Mouse (Mus musculus): ENCODE data around the gene Srsf11.

Srsf11 gene

DNA sequence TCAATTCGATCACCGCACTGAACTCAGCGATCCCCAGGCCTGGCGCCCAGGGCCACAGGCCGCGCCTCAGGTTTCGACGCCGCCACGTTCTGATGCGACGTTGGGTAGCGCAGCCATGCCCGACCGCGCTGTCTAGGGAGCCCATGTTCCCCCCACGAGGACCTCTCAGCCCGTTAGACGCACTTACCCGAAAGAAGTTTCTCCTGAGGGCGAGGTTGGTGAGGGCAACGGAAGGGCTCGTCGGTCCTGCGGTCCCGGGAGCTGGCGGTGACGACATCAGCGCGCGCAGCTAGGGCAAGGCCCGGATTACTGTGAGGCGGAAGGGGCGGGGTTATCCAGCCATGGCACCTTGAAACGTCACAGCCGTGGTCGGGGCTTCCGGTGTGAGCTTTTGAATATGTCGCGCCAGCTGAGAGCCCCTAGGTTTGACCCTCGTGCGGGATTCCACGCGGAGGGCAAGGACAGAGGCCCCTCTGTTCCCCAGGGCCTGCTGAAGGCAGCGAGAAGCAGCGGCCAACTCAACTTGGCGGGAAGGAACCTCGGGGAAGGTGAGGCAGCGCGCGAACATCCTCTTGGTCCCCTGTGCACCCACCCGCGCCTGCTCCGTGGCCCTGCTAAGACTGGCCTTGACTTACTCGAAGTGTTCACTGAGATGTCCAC lies at the start of gene Srsf11, which contains the start of gene Lrrc40:
Gene Srsf11, minus strand, starts transcription at position 311 of the 660 bp plus-strand sequence.
Gene Lrrc40, plus strand, starts transcription at position 334 of the 660 bp plus-strand sequence.
- in situ Hi-C loops (cut with MboI; ENCODE audit: unreplicated experiment in 2 of 2): loop anchor here in 1 of 2 experiments (5.0 kb wide), 1 partner anchor 89 kb away; the partner anchor contains the start of gene Ankrd13c

DNA sequence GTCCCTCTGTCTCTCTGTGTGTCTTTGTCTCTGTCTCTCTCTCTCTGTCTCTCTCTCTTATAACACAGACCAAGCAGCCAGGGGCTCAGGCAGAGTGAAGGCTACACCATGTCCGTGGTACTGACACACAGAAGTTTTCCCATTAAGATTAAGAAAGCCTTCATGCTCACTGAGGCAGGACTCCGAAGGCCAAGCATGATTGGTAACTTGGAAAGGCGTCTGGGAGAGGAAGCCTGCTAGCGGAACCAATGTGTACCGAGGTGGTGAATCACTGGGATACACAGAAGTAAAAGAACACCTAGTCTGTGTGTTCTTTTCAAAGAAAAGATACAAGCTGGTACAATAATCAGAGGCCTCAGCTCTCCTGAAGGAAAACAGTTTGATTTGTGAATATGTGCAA lies 41.4 kb upstream of the Srsf11 start:
- in situ Hi-C loops (cut with MboI; ENCODE audit: unreplicated experiment in 2 of 2): loop anchor here (5.0 to 10.0 kb wide), 4 partner anchors 53 to 203 kb away; no protein-coding TSS in a partner anchor

DNA sequence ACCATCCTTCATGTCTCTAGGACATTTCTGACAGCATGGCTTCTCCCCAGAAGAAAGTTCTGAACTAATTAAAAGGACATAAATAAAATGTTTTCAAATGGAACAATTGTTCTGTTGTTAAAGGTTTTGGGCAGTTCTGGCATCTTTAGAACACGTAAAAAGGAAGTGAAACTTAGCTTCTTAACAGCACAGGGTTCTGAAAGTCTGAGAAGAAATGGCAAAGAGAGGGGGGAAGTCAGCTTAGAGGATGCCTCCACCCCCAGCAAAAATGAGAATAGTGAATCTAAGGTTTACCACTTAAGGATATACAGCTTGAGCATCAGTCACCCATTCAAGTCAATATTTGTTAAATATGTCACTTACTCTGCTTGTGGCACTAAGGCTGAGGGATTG lies 40.9 kb upstream of the Srsf11 start:
- in situ Hi-C loops (cut with MboI; ENCODE audit: unreplicated experiment in 2 of 2): loop anchor here (5.0 to 10.0 kb wide), 4 partner anchors 53 to 203 kb away; no protein-coding TSS in a partner anchor

DNA sequence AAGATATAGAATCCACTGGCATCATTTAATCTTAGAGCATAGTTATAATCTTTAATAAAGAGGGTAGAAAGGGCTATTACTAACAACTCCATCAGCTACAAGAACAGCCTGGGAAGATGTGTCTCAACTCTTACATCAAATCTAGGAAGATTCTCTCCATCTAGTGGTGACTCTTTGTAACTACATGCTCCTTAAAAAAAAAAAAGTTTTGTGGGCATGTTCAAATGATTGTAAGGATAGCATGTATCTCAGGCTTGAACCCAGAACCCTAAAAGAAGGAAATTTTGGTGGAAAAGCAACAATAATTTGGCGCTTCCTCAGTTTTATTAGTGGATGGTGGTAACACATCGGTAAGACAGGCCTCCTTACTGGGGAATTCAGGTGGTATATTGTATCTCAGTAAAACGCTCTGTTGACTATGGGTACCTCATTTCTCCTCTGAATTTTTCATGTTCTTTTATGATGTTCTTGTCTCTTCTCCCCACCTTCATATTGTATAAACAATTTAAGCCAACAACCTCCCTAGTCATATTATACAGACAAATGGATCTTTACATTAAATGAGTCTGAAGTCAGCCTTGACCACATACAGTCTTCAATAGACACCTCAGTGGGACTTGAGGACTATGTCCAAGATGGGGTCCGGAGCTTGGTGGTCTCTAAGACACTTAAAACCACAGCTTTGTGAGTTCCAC lies 40.4 kb upstream of the Srsf11 start:
- in situ Hi-C loops (cut with MboI; ENCODE audit: unreplicated experiment in 2 of 2): loop anchor here (5.0 to 10.0 kb wide), 4 partner anchors 52 to 202 kb away; no protein-coding TSS in a partner anchor

DNA sequence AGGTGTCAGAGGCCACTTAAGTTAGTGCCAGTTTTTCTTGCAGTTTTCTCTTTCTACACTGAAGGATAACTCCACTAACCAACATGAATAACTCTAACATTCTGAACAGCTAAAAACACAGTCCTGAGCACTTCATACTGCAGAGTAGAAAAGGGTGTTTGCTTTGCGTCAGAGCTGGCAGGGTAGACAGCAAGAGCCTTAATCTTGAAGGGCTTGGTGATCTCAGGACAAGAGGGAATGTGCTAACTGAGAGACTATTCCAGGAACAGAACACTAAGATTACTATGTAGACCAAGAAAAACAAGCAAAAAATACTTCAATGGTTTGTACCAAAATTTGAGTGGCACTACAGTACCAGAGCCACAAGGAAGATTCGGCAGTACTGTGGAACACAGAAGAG lies 38.6 kb upstream of the Srsf11 start:
- in situ Hi-C loops (cut with MboI; ENCODE audit: unreplicated experiment in 2 of 2): loop anchor here (5.0 to 10.0 kb wide), 4 partner anchors 50 to 200 kb away; no protein-coding TSS in a partner anchor

DNA sequence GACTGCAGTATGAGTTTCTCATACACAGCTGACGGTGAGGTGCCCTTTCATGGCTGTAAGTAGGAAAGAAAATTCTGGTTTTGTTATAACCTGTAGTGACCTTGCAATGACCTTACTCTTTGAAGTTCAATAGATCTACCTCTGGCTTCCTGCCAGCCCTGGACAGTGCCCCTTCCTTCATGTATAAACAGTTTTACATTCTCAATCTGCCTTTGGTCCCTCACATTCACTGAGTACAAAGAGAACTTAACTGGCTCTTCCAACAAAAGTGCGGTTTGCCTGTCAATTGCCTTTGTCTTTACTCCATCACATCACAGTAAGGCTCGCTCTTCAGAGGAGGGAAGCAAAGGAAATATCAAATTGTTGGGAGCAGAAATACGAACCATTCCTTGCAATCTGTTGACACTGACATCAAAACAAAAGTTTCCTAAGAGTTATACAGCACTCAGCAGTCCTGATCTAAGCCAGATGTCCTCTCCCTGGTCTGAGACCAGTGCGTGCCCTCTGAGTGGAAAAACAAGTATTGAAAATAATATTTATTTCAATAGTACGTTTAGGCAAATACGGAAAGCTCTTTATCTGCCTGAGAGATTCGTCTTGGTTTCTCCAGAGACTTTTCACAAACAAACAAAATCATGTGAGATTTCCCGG lies 32.3 kb upstream of the Srsf11 start:
- in situ Hi-C loops (cut with MboI; ENCODE audit: unreplicated experiment in 2 of 2): loop anchor here in 1 of 2 experiments (25.0 kb wide), 1 partner anchor 1444 kb away; no protein-coding TSS in a partner anchor

DNA sequence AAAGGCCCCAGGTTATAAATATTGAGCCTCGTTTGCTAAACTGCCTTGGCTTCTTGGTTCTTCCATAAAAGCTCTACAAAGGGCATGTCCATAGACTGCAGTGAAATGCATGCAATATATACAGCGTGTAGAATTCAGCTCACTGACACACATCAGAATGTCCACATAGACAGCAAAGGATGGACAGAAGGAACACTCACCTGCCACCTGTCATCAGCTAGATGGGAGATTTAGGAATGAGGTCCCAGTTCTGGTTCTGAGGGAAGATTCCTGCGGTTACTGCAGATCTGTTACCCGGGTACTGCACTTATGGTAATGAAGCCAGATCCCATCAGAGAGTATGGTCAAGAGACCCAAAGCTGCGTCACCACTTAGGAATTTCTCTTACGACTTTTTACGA lies 31.5 kb upstream of the Srsf11 start:
- in situ Hi-C loops (cut with MboI; ENCODE audit: unreplicated experiment in 2 of 2): loop anchor here in 1 of 2 experiments (25.0 kb wide), 1 partner anchor 1444 kb away; no protein-coding TSS in a partner anchor

DNA sequence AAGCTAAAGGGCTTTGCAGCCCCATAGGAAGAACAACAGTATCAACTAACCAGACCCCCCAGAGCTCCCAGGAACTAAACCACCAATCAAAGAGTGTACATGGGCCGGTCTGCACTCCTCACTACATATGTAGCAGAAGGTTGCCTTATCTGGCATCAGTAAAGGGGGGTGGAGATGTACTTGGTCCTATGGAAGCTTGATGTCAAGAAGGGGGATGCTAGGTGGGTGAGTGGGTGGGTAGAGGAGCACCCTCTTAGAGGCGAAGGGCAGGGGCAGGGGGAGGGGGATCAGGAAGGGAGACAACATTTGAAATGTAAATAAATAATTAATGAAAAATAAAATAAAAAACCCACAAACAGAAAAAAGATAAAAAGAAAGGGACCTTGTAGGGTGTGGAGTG lies 28.8 kb upstream of the Srsf11 start:
- in situ Hi-C loops (cut with MboI; ENCODE audit: unreplicated experiment in 2 of 2): loop anchor here in 1 of 2 experiments (25.0 kb wide), 1 partner anchor 1447 kb away; no protein-coding TSS in a partner anchor

DNA sequence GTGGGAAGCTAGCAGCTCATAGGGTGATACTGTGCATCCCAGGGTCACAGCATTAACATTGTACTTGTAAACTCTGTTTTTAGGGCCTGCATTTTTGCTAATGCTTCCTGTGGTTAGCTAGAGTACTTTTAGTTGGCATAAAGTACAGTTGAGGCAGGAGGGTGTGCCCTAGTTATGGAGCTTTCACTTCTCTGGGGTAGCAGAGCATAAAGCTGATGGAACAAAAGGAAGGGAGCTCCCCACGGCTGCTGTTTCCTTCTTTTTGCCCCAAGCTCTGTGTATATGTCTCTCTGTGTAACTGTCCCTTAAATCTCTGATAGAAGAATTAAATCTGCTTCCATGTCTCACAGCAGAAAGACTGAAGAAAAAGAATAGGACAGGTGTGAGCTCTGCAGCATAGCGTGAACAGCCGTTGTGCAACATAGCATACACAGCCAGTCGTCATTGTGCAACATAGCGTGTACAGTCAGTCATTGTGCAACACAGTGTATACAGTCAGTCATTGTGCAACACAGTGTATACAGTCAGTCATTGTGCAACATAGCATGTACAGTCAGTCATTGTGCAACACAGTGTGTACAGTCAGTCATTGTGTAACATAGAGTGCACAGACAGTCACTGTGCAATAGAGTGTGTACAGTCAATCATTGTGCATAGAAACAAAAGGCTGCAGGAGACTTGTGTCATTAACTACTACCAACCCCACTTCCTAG lies 25.5 kb upstream of the Srsf11 start:
- in situ Hi-C loops (cut with MboI; ENCODE audit: unreplicated experiment in 2 of 2): loop anchor here in 1 of 2 experiments (25.0 kb wide), 1 partner anchor 1450 kb away; no protein-coding TSS in a partner anchor

DNA sequence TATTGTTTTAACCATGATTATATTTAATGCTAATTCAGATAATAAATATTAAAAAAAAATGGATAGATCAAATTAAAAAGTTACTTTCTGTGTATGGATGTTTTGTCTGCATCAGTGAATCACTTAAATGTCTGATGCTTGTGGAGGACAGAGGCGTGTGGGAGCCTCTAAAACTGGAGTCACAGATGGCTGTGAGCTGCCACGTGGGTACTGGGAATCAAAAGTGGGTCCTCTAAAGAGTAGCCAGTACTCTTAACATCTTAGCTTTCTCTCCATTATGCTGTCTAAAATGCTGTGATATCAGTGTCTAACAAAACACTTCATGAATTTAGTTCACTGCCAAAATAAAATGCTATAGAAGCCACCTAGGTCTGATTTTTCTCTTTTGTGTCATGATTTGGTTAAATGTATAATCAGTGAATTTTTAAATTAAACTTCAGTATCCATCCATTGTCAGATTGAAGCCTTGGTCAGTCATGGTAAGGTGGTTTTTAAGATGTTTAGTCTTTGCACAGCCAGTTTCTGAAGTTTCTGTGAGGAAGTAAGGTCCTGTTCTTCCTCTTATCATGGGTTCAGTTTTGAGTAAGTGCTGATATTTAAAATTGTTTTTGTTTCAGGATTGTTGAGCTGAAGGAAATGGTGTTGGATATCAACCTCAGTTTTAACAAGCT lies 24.3 kb upstream of the Srsf11 start:
- in situ Hi-C loops (cut with MboI; ENCODE audit: unreplicated experiment in 2 of 2): loop anchor here in 1 of 2 experiments (25.0 kb wide), 1 partner anchor 1452 kb away; no protein-coding TSS in a partner anchor

DNA sequence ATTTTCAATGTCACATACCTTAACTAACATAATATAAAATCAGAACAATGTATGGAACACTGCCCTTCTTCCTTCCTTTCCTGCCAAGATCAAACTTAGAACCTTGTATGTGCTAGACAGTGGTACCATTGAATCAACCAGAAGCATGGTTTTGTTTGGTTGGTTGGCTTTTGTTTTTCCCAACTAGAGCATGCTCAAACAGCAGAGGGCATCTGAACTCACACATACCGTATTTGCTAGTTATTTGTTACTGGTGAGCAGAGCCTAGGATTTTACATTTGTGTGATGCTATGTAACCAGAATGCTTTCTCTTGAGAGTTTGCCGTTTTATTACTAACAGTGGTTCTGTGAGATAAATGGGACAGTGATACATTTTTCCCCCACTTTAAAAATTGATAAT lies 13.1 kb upstream of the Srsf11 start:
- in situ Hi-C loops (cut with MboI; ENCODE audit: unreplicated experiment in 2 of 2): loop anchor here in 1 of 2 experiments (10.0 kb wide), 1 partner anchor 1455 kb away; no protein-coding TSS in a partner anchor

DNA sequence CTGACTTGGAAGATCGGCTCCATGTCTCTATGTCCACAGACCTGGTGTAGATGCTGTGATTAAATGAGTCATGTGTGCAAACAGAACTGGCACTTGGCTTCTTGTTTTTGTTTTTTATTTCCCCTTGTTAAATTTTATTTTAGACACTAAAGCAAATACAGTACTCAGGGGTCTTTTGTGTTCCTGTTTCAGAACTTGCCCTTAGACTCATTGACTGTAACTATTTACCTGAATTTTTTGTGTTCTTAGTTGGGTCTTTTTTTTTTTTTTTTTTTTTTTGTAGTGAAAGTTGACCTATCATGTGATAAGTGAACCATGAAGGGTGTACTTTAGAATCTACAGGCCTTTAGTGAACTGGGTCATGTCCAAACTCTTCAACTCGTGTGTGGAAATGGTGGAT lies 4.3 kb upstream of the Srsf11 start:
- in situ Hi-C loops (cut with MboI; ENCODE audit: unreplicated experiment in 2 of 2): loop anchor here in 1 of 2 experiments (10.0 kb wide), 1 partner anchor 1464 kb away; no protein-coding TSS in a partner anchor

DNA sequence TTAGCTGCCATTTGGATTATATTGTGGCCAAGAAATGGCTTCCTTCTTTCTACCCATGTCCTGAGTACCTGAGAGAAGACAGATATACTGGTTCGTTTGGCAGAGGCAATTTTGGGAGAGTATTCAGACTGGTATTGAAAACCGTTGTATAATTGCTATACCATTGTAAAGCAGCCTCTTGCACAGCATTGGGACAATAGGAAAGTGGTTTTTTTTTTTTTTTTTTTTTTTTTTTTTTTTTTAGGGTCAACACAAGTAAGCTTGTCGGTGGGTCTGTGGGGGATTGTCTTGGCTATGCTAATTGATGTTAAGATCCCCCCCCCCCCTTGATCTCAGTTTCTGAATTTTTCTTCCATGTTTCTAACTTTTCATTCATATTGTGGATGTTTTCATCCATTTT lies 1.7 kb upstream of the Srsf11 start:
- in situ Hi-C loops (cut with MboI; ENCODE audit: unreplicated experiment in 2 of 2): loop anchor here in 1 of 2 experiments (5.0 kb wide), 1 partner anchor 91 kb away; the partner anchor contains the start of gene Ankrd13c

DNA sequence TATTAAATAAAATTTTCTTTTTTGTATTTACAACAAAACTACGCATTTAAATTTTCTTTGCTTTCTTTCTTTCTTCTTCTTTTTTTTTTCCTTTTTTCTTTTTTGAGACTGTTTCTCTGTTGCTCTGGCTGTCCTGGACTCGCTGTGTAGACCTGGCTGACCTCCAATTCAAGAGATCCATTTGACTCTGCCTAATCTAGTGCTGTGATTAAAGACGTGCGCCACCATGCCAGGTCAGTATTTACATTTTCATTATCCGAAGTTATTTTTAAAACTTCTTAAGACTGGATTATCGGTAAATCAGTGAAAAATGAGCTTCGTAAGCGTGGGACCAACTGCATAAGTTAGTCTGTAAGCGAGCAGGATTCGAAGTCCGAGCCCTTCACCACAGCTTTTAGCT lies 573 bp downstream of the Srsf11 start:
- in situ Hi-C loops (cut with MboI; ENCODE audit: unreplicated experiment in 2 of 2): loop anchor here in 1 of 2 experiments (5.0 kb wide), 1 partner anchor 89 kb away; the partner anchor contains the start of gene Ankrd13c

DNA sequence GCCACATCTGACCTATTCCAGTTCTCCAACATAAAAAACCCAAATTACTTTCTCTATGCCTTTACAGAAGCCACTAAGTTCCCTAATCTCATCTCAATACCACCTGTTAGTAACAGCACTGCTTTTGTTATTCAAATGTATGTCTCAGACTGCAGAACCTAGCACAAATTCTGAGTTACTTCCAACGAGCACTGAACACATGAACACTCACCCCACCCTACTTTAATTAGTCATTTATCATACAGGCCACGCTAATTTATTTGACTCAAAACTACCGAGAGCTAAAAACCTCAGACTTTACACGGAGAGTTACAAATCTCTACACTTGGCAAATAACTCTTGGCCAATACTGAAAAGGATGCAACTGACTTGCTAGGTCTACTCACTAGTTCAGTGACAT lies 4.3 kb downstream of the Srsf11 start:
- in situ Hi-C loops (cut with MboI; ENCODE audit: unreplicated experiment in 2 of 2): no loop called here

DNA sequence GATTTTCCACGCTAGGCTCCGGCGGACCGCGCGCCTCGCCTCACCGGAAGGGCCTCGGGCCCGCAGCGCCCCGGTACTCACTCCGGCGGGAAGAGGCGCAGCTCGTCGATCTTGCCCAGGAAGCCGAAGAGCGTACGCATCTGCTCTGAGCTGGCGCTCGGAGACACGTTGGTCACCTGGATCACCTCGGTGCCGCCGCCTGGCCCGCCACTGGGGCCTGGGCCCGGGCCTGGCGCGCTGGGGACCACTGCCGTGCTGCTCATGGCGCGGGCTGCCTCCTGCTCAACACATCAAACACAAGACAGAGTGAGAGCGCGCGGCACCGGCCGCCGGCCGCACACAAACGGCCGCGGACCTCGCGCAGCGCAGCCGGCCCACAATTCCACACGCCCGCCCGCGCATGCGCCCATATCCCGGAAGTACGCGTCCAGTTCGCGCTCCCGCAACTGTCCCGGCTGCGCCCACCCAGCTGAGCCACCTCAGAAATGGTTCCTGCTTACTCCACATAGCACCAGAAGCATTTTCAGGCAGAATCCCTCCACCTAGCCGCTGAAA lies 5.0 kb downstream of the Srsf11 start:
- in situ Hi-C loops (cut with MboI; ENCODE audit: unreplicated experiment in 2 of 2): no loop called here

DNA sequence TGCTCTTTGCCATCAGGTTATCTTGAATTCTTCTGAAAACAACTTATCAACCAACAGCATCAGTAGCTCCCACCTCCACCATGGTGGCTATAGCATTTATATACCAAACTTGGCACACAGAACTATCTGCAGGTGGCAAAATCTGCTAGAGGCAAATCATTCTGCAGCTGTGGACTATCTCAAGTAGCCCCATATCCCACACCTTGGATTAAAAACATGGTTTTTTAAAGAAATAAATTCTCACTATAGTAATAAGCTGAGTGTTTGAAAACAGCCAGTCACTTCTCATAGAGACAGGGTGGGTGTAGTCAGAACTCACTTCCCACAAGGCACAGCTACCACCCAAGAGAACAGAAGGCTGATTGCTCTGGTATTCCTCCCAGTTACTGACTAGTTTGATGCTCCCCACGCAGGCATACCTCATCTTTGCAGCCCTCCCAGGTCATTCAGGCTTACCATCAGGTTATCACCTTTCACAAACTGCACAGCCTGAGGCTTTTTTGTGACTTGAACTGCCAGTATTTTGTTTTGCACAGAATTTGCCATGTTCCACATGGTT lies 26.6 kb downstream of the Srsf11 start:
- in situ Hi-C loops (cut with MboI; ENCODE audit: unreplicated experiment in 2 of 2): no loop called here

DNA sequence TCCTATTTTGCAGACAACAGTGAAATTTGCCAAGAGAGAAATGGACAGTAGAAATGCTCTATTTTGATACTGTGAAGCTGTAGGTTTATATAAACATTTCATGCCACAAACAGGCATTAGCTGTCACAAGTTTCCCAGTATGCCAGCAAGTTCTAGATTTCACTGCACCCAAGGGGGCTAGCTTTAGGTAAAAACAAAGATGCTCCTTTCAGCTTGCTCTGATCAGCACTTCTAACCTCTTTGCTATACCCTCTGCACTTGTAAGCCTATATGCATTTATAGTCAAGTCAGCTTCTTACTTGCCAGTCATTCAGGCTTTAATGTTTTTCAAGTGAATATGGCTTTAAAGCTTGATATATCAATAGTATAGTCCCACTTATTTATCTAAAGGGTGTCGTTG lies 27.8 kb downstream of the Srsf11 start:
- in situ Hi-C loops (cut with MboI; ENCODE audit: unreplicated experiment in 2 of 2): no loop called here

Measured in v-Abl transformed pro-B cells (cell line).